Mouse (Mus musculus) neural tube, embryonic 14.5 days (tissue): ENCODE results near the gene Slain2. TPM values are rescaled to one million over a fixed set of nuclear protein-coding genes. Genes with fewer than 3 reads are reported as not detected.
"Not testable (repeated sequence)": the region's sequence is repeated elsewhere in the genome, so short reads cannot be mapped to it uniquely, and the experiment has no call there.

ENCODE experiments used
- ATAC-seq: fragments of 200-750 bp; cut with Nextera tagmentation; 2 replicates; pipeline ENCODE4 v1.8.0; 2017; ENCODE audit warnings: low read depth, mild to moderate bottlenecking, moderate TSS enrichment, moderate library complexity
- H3K27ac ChIP-seq: fragments of 300-500 bp; sonication (generic); 2 replicates; pipeline ENCODE4 v1.5.1; 2014; ENCODE audit warnings: low read depth, mild to moderate bottlenecking, control low read depth, low read length, moderate library complexity, mixed read lengths
- H3K27me3 ChIP-seq: fragments of 300-500 bp; sonication (generic); 2 replicates; pipeline ENCODE4 v1.6.1; 2014; ENCODE audit warnings: low read length; ENCODE audit not compliant: control insufficient read depth, insufficient read depth
- H3K36me3 ChIP-seq: fragments of 300-500 bp; sonication (generic); 2 replicates; pipeline ENCODE4 v1.6.1; 2014; ENCODE audit warnings: low read length, mixed read lengths; ENCODE audit not compliant: control insufficient read depth, insufficient read depth
- H3K4me1 ChIP-seq: fragments of 300-500 bp; sonication (generic); 2 replicates; pipeline ENCODE4 v1.6.1; 2014; ENCODE audit warnings: low read length; ENCODE audit not compliant: control insufficient read depth, insufficient read depth
- H3K4me2 ChIP-seq: fragments of 300-500 bp; sonication (generic); 2 replicates; pipeline ENCODE4 v1.6.1; 2014; ENCODE audit warnings: mild to moderate bottlenecking, low read depth, low read length, control low read depth
- H3K4me3 ChIP-seq: fragments of 300-500 bp; sonication (generic); 2 replicates; pipeline ENCODE4 v1.5.1; 2014; ENCODE audit warnings: low read depth, low read length, control low read depth, mixed read lengths
- H3K9ac ChIP-seq: fragments of 300-500 bp; sonication (generic); replicated peaks from 2 replicates; pipeline ENCODE4 v1.6.1; 2014; ENCODE audit warnings: low read depth, mild to moderate bottlenecking, control low read depth, low read length, mixed read lengths
- H3K9me3 ChIP-seq: fragments of 300-500 bp; sonication (generic); 2 replicates; pipeline ENCODE4 v1.6.1; 2016; ENCODE audit warnings: low read length; ENCODE audit not compliant: control insufficient read depth
- WGBS: fragments of 180-500 bp; shearing (Covaris S2); extraction: QIAGEN DNeasy Blood & Tissue Kit; methylation state at CpG from one replicate; pipeline ENCODE4 v1.1.7; 2014; 5-methylcytosine and 5-hydroxymethylcytosine counted together
- polyA plus RNA-seq: library from polyadenylated mRNA; unstranded; fragments of >200 nt; fragmentation: Nextera tagmentation; extraction: Ambion mirVana; gene quantifications from 2 replicates; pipeline ENCODE4 v1.2.1, GENCODE M21; 2014

The Slain2 gene
- polyA plus RNA-seq, 1 experiment from 2014 or later = 22.3 TPM

DNA sequence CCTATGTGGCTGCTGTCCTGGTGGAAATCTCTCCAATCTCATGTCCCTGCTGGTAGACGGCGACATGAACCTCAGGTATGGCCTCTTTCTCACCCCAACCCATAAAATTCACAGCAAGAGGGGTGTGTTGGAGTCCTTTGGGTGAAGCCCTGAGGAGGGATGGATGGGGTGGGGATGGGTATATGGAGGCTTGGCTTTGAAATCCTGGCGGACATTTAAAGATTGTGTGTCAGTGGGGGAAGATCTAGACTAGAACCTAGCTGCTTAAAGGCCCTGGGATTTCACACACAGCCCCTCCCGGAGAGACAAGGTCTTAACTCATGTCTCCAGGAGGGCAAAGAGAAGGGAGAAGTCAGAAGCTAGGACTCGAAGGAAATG lies 93.5 kb downstream of the Slain2 start:
- no peaks in the 10 kb centered on the region for H3K36me3 ChIP-seq
- peak overlapping the region; percentile 46; the same call in 1 of the 2 replicates for H3K9ac ChIP-seq
- WGBS = 50% methylated on average over 5 of the region's 5 CpGs
- H3K4me1 ChIP-seq = no peaks in the 10 kb centered on the region
- H3K27me3 ChIP-seq = no peaks in the 10 kb centered on the region
- no peak overlapping the region for H3K27ac ChIP-seq
- no peak; the same call in none of the 2 replicates for ATAC-seq
- H3K4me2 ChIP-seq = peak overlapping the region; percentile 54
- H3K9me3 ChIP-seq = no peaks in the 10 kb centered on the region
- peak overlapping the region; percentile 42 for H3K4me3 ChIP-seq

DNA sequence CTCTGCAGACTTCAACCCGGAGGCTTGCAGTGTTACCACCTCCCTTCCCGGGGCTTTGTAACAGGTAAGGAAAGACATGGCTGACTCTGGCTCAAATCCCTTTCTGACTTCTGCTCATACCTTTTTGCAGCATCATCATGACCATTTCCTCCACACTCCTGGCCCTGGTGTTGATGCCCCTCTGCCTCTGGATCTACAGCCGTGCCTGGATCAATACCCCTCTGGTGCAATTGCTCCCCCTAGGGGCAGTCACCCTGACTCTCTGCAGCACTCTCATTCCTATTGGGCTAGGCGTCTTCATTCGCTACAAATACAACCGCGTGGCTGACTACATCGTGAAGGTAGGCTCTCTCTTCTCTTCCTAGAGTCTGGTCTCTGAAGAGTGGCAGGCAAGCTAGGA lies 94.1 kb downstream of the Slain2 start:
- not testable (repeated sequence) for ATAC-seq, H3K27ac ChIP-seq, H3K4me2 ChIP-seq, H3K4me3 ChIP-seq, H3K36me3 ChIP-seq, H3K27me3 ChIP-seq, H3K4me1 ChIP-seq, H3K9ac ChIP-seq, H3K9me3 ChIP-seq
- 36% methylated on average over 8 of the region's 8 CpGs for WGBS

GRCm38 (mm10) chr5:73011806-73012205 lies 97.7 kb downstream of the Slain2 start:
- not testable (repeated sequence) for H3K27me3 ChIP-seq, H3K4me3 ChIP-seq, ATAC-seq, H3K4me1 ChIP-seq, H3K27ac ChIP-seq, H3K4me2 ChIP-seq, H3K36me3 ChIP-seq, H3K9ac ChIP-seq, H3K9me3 ChIP-seq
- WGBS = 86% methylated on average over 14 of the region's 16 CpGs

- H3K4me1 ChIP-seq, H3K9me3 ChIP-seq, H3K36me3 ChIP-seq, H3K4me3 ChIP-seq, H3K27me3 ChIP-seq, H3K9ac ChIP-seq, H3K27ac ChIP-seq: not testable (repeated sequence)
- ATAC-seq = peak; percentile 48
- peak overlapping the region; percentile 46 for H3K4me2 ChIP-seq
- 23% methylated on average over 23 of the region's 27 CpGs for WGBS
These were observed 98.9 kb downstream of the Slain2 start for GRCm38 (mm10) chr5:73012884-73013610.

DNA sequence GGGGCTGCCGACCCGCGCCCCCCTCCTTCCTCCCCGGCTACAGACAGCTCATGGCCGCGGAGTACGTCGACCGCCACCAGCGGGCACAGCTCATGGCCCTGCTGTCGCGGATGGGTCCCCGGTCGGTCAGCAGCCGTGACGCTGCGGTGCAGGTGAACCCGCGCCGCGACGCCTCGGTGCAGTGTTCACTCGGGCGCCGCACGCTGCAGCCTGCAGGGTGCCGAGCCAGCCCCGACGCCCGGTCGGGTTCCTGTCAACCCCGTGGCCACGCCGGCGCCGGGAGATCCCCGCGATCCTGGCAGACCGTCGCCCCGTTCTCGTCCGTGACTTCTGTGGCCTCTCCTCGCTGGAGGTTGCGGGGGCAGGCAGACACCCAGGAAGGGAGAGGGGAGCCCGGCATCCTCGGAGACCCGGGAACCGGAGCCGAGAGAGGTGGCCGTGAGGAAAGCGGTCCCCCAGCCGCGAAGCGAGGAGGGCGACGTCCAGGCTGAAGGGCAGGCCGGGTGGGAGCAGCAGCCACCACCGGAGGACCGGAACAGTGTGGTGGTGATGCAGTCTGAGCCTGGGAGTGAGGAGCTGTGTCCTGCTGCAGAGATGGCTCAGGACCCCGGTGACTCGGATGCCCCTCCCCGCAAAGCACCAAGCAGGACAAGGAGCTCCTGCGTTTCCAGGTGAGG lies 99.6 kb downstream of the Slain2 start:
- H3K4me3 ChIP-seq = peak overlapping the region; percentile 27; the same call in 1 of the 2 replicates
- not testable (repeated sequence) for H3K4me1 ChIP-seq, H3K36me3 ChIP-seq, H3K27me3 ChIP-seq, H3K9me3 ChIP-seq, H3K27ac ChIP-seq, H3K9ac ChIP-seq
- WGBS = 4% methylated on average over 33 of the region's 65 CpGs
- peak; percentile 76 for ATAC-seq
- H3K4me2 ChIP-seq = peak overlapping the region; percentile 46

DNA sequence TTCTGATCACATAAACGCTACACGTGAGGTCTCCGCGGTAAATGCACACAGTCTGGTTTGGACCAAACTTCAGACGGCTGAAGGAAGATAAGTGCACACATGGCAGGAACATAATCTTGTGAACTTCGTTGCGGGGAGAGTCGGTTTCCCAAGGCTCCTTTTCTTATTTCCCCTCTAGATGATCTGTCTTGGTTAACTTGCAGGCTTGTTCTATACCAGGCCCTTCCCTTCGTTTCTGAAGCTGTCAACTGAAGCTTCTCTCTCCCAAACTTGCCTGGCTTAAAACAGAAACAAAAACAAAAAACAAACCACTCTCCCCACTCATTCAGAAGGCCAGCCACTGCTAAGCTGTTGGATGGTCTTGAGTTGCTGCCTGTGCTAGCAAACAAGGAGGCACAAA lies 100.6 kb downstream of the Slain2 start:
- Histone ChIP-seq H3K9ac (no peak overlapping the region), H3K9me3 (no peaks in the 10 kb centered on the region), H3K36me3 (no peaks in the 10 kb centered on the region), H3K4me1 (no peaks in the 10 kb centered on the region), H3K27ac (no peak overlapping the region), H3K4me3 (no peak overlapping the region), H3K27me3 (no peaks in the 10 kb centered on the region), H3K4me2 (no peak overlapping the region)
- WGBS = 38% methylated on average over 9 of the region's 9 CpGs
- no peak for ATAC-seq

- ATAC-seq = no peak
- Histone ChIP-seq H3K36me3 (peaks cover 12% of the 10 kb centered on the region), H3K4me3 (no peak overlapping the region), H3K9ac (no peak overlapping the region), H3K4me1 (no peaks in the 10 kb centered on the region), H3K4me2 (no peak overlapping the region), H3K9me3 (no peaks in the 10 kb centered on the region), H3K27ac (no peak overlapping the region), H3K27me3 (no peaks in the 10 kb centered on the region)
- WGBS = 95% methylated on average over 13 of the region's 13 CpGs
These were observed 109.7 kb downstream of the Slain2 start for GRCm38 (mm10) chr5:73023801-73024200.

Other genes with a start within 250 kb of the Slain2 start
- 0.12 and 0.22 TPM in 2 replicates for gene Txk, start 161.5 kb upstream of the Slain2 start, polyA plus RNA-seq
- gene Tec, start 45.8 kb upstream of the Slain2 start, polyA plus RNA-seq = 5.8 and 10.8 TPM in 2 replicates
- not detected in 2 replicates for gene Gm10135, start 60.4 kb downstream of the Slain2 start, polyA plus RNA-seq
- gene Slc10a4, start 92.6 kb downstream of the Slain2 start, polyA plus RNA-seq = 31.8 and 40.8 TPM in 2 replicates